Mouse (Mus musculus): ENCODE results near the gene Smarca4. TPM values are rescaled to one million over a fixed set of nuclear protein-coding genes. Genes with fewer than 3 reads are reported as not detected.

Smarca4 gene
- total and polyA plus RNA-seq, 2 experiments from 2014 or later, result 22.2 to 55.9 TPM

- ATAC-seq (ENCODE audit: insufficient read depth, low read depth) (no peak), DNase-seq (ENCODE audit: low spot score) (no peak)
- Histone ChIP-seq H3K36me3 (replicated peaks; ENCODE audit: control insufficient read depth, insufficient read depth, low read length) (peaks cover 22% of the 10 kb centered on the region), H3K9ac (replicated peaks; ENCODE audit: low read depth, low read length) (no peak overlapping the region), H3K27ac (ENCODE audit: low read depth) (no peak overlapping the region), H3K4me2 (ENCODE audit: low read depth, low read length) (no peak overlapping the region), H3K9me3 (replicated peaks; ENCODE audit: control insufficient read depth, low read length) (no peaks in the 10 kb centered on the region), H3K4me3 (ENCODE audit: low read depth, low read length) (no peak overlapping the region), H3K27me3 (ENCODE audit: control insufficient read depth, insufficient read depth, low read length) (no peaks in the 10 kb centered on the region), H3K4me1 (ENCODE audit: control insufficient read depth, insufficient read depth) (peaks cover 15% of the 10 kb centered on the region)
- WGBS, result 79% methylated on average over 2 of the region's 2 CpGs
- TF ChIP-seq EP300 (IDR thresholded peaks at IDR 0.05; ENCODE audit: low read depth) (no peak), CTCF (IDR thresholded peaks at IDR 0.05; ENCODE audit: low read depth) (no peak)
Observed at GRCm38 (mm10) chr9:21594838-21595237, 21.1 kb upstream of the Smarca4 start.

DNA sequence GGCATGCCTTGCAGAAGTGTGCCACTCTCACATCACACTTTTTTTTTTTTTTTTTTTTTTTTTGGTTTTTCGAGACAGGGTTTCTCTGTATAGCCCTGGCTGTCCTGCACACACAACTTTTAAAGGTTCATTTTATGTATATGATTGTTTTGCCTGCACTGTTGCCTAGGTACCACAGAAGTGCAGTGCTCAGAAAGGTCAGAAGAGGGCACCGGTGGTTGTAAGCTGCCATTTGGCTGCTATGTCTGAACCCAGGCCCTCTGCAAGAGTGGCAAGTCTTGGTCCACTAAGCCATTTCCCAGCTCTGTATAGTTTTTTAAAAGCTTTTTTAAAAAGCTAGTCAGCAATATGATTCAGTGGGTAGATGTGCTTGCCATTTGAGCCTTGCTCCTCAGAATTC, 17.8 kb upstream of the Smarca4 start:
- H3K27me3 ChIP-seq (ENCODE audit: control insufficient read depth, insufficient read depth, low read length), result no peaks in the 10 kb centered on the region
- no peak overlapping the region for H3K9ac ChIP-seq (replicated peaks; ENCODE audit: low read depth, low read length)
- no peak overlapping the region for H3K4me2 ChIP-seq (ENCODE audit: low read depth, low read length)
- TF ChIP-seq EP300 (IDR thresholded peaks at IDR 0.05; ENCODE audit: low read depth) (no peak), CTCF (IDR thresholded peaks at IDR 0.05; ENCODE audit: low read depth) (no peak)
- H3K36me3 ChIP-seq (replicated peaks; ENCODE audit: control insufficient read depth, insufficient read depth, low read length), result peaks cover 18% of the 10 kb centered on the region; the same call in 1 of the 2 replicates
- DNase-seq (ENCODE audit: low spot score), result peak; percentile 40
- peaks cover 8% of the 10 kb centered on the region for H3K4me1 ChIP-seq (ENCODE audit: control insufficient read depth, insufficient read depth)
- no peak for ATAC-seq (ENCODE audit: insufficient read depth, low read depth)
- no peak overlapping the region for H3K27ac ChIP-seq (ENCODE audit: low read depth)
- WGBS, result 30% methylated on average over 2 of the region's 2 CpGs
- no peaks in the 10 kb centered on the region for H3K9me3 ChIP-seq (replicated peaks; ENCODE audit: control insufficient read depth, low read length)
- H3K4me3 ChIP-seq (ENCODE audit: low read depth, low read length), result no peak overlapping the region

DNA sequence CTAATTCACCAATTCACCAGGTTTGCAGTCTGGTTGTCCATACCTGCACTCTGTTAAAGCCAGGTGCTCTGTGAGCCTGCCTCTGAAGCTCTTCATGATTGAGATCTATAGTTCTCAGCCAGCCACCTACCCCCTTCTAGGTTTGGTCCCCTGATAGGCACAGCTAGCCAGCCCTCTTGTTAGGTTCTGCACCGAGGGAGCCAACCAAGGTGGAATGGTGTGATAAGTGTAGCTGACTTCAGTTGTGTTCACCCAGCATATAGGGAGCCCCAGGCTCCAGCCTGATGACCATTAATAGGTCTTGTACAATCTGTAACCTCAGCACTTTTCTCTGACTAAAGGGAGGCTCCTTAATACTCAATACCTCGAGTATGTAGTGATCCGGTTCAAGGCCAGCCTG, 15.8 kb upstream of the Smarca4 start:
- Histone ChIP-seq H3K9me3 (replicated peaks; ENCODE audit: control insufficient read depth, low read length) (no peaks in the 10 kb centered on the region), H3K27me3 (ENCODE audit: control insufficient read depth, insufficient read depth, low read length) (no peaks in the 10 kb centered on the region)

DNA sequence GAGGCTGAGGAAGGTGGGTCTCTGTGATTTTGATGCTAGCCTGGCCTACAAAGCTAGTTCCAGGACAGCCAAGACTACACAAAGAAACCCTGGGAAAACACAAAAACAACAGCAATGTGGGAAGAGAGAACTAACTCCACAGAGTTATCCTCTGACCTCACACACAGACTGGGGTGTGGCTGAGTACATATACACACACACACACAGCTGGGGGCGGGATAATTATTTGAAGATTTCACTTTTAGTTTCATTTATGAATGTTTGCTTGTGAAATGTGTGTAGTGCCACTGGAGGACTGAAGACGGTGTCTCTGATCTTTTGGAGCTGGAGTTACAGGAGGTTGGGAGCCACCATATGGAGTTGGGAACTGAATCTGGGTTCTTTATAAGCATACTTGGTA, 14.9 kb upstream of the Smarca4 start:
- TF ChIP-seq CTCF (IDR thresholded peaks at IDR 0.05; ENCODE audit: low read depth), result no peak
- no peak for TF ChIP-seq EP300 (IDR thresholded peaks at IDR 0.05; ENCODE audit: low read depth)
- ATAC-seq (ENCODE audit: insufficient read depth, low read depth), result no peak
- no peak for DNase-seq (ENCODE audit: low spot score)
- Histone ChIP-seq H3K4me3 (ENCODE audit: low read depth, low read length) (no peak overlapping the region), H3K4me1 (ENCODE audit: control insufficient read depth, insufficient read depth) (no peaks in the 10 kb centered on the region), H3K9ac (replicated peaks; ENCODE audit: low read depth, low read length) (no peak overlapping the region), H3K27ac (ENCODE audit: low read depth) (no peak overlapping the region), H3K27me3 (ENCODE audit: control insufficient read depth, insufficient read depth, low read length) (no peaks in the 10 kb centered on the region), H3K9me3 (replicated peaks; ENCODE audit: control insufficient read depth, low read length) (no peaks in the 10 kb centered on the region), H3K36me3 (replicated peaks; ENCODE audit: control insufficient read depth, insufficient read depth, low read length) (0 out of 2 replicates have a peak, but pooled peaks cover 3% of the 10 kb centered on the region), H3K4me2 (ENCODE audit: low read depth, low read length) (no peak overlapping the region)
- 76% methylated on average over 2 of the region's 2 CpGs for WGBS

More for the DNA sequence above, 15.8 kb upstream of the Smarca4 start:
- Histone ChIP-seq H3K4me3 (ENCODE audit: low read depth, low read length) (no peak overlapping the region), H3K4me2 (ENCODE audit: low read depth, low read length) (no peak overlapping the region), H3K4me1 (ENCODE audit: control insufficient read depth, insufficient read depth) (no peaks in the 10 kb centered on the region), H3K27ac (ENCODE audit: low read depth) (no peak overlapping the region), H3K9ac (replicated peaks; ENCODE audit: low read depth, low read length) (no peak overlapping the region), H3K36me3 (replicated peaks; ENCODE audit: control insufficient read depth, insufficient read depth, low read length) (peaks cover 8% of the 10 kb centered on the region; the same call in 1 of the 2 replicates)
- DNase-seq (ENCODE audit: low spot score) (no peak), ATAC-seq (ENCODE audit: insufficient read depth, low read depth) (no peak)
- no peak for TF ChIP-seq EP300 (IDR thresholded peaks at IDR 0.05; ENCODE audit: low read depth)
- no peak for TF ChIP-seq CTCF (IDR thresholded peaks at IDR 0.05; ENCODE audit: low read depth)
- WGBS, result 57% methylated on average over 3 of the region's 3 CpGs

DNA sequence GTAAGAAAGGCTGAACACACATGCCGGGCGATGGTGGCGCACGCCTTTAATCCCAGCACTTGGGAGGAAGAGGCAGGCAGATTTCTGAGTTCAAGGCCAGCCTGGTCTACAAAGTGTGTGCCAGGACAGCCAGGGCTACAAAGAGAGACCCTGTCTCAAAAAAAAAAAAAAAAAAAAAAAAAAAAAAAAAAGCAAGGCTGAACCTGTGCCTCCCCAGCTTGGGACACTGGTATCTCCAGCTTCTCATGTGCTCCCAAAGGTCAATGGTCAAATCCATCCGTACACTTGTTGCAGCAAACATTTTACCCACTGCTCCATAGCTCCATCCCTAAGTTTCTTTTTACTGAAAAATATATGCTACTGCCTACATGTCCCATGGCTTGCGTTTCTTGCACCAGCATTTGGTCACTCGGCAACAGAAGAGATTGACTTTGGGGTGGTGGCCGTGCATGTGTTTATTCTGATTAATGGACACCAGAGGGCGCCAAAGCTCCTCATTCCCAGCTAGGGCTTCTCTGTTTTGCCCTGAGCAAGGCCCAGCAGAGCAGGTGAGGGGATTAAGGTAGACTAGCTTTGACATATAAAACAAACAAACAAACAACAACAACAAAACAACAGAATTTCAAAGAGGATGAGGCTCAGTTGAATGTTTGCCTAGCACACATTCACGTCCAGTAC, 14.1 kb upstream of the Smarca4 start:
- no peak overlapping the region for H3K9ac ChIP-seq (replicated peaks; ENCODE audit: low read depth, low read length)
- no peaks in the 10 kb centered on the region for H3K27me3 ChIP-seq (ENCODE audit: control insufficient read depth, insufficient read depth, low read length)
- no peaks in the 10 kb centered on the region for H3K36me3 ChIP-seq (replicated peaks; ENCODE audit: control insufficient read depth, insufficient read depth, low read length)
- H3K4me1 ChIP-seq (ENCODE audit: control insufficient read depth, insufficient read depth), result no peaks in the 10 kb centered on the region
- TF ChIP-seq EP300 (IDR thresholded peaks at IDR 0.05; ENCODE audit: low read depth) (no peak), CTCF (IDR thresholded peaks at IDR 0.05; ENCODE audit: low read depth) (peak; percentile 86)
- no peaks in the 10 kb centered on the region for H3K9me3 ChIP-seq (replicated peaks; ENCODE audit: control insufficient read depth, low read length)
- no peak overlapping the region for H3K4me2 ChIP-seq (ENCODE audit: low read depth, low read length)
- WGBS, result 47% methylated on average over 10 of the region's 10 CpGs
- peak; percentile 71 for DNase-seq (ENCODE audit: low spot score)
- H3K27ac ChIP-seq (ENCODE audit: low read depth), result no peak overlapping the region
- H3K4me3 ChIP-seq (ENCODE audit: low read depth, low read length), result no peak overlapping the region
- ATAC-seq (ENCODE audit: insufficient read depth, low read depth), result 0 out of 2 replicates have a peak, but pooled peaks have one; percentile 47

- no peak overlapping the region for H3K27ac ChIP-seq (ENCODE audit: low read depth)
- H3K9me3 ChIP-seq (replicated peaks; ENCODE audit: control insufficient read depth, low read length), result no peaks in the 10 kb centered on the region
- H3K36me3 ChIP-seq (replicated peaks; ENCODE audit: control insufficient read depth, insufficient read depth, low read length), result no peaks in the 10 kb centered on the region
- H3K4me3 ChIP-seq (ENCODE audit: low read depth, low read length), result no peak overlapping the region
- no peak overlapping the region for H3K9ac ChIP-seq (replicated peaks; ENCODE audit: low read depth, low read length)
- no peak for DNase-seq (ENCODE audit: low spot score)
- no peak for ATAC-seq (ENCODE audit: insufficient read depth, low read depth)
- no peaks in the 10 kb centered on the region for H3K27me3 ChIP-seq (ENCODE audit: control insufficient read depth, insufficient read depth, low read length)
- no peak for TF ChIP-seq EP300 (IDR thresholded peaks at IDR 0.05; ENCODE audit: low read depth)
- no peak for TF ChIP-seq CTCF (IDR thresholded peaks at IDR 0.05; ENCODE audit: low read depth)
- no peaks in the 10 kb centered on the region for H3K4me1 ChIP-seq (ENCODE audit: control insufficient read depth, insufficient read depth)
- WGBS, result 76% methylated on average over 5 of the region's 5 CpGs
- H3K4me2 ChIP-seq (ENCODE audit: low read depth, low read length), result no peak overlapping the region
Observed at GRCm38 (mm10) chr9:21604119-21604518, 11.8 kb upstream of the Smarca4 start.
